8 mouse cellular contexts compared by ENCODE assay signal in the genomic region with DNA sequence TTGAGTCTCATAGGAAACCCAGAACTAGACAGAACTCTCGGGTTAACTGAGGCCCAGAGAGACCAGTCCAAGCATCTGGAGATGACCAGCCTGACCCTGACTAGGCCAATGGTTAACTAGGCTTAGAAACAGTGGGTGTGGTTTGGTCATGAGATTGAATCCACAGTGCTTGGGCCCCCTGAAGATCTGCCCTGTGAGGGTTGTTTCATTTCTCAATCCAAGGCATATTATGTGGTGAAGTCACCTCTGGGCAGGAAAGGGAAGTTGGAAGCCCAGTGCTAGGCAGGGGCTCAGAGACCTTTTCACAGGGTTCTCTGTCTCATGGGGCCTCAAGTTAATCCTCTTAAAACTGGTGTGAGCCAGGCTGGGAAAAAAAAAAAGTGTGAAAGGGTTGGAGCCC. TPM values are rescaled to one million over a fixed set of nuclear protein-coding genes. Genes with fewer than 3 reads are reported as not detected.
DNase-seq lines count a peak whose midpoint lies in the region; ATAC-seq lines count a peak whose summit lies in the region.

No protein-coding gene starts in this region.

- H3K4me1 ChIP-seq in hindbrain, embryonic 10.5 days (replicated peaks), result peaks cover 86% of the 10 kb centered on the region
- peaks cover 14% of the 10 kb centered on the region for H3K4me1 ChIP-seq in hindbrain, embryonic 11.5 days (replicated peaks; ENCODE audit: control insufficient read depth, insufficient read depth, low read length)
- peaks cover 9% of the 10 kb centered on the region; the same call in 1 of the 2 replicates for H3K4me1 ChIP-seq in brown adipose tissue, adult 24 weeks (ENCODE audit: control insufficient read depth, insufficient read depth, insufficient read length, low read length)
- H3K4me1 ChIP-seq in midbrain, embryonic 16.5 days (ENCODE audit: control insufficient read depth, insufficient read depth, low read length), result peaks cover 16% of the 10 kb centered on the region

- H3K9ac ChIP-seq in hindbrain, embryonic 11.5 days (ENCODE audit: low read depth, low read length), result no peak overlapping the region
- H3K9ac ChIP-seq in midbrain, embryonic 16.5 days (ENCODE audit: low read depth, low read length), result no peak overlapping the region

- H3K4me2 ChIP-seq in hindbrain, embryonic 11.5 days (replicated peaks; ENCODE audit: low read depth, low read length), result no peak overlapping the region
- H3K4me2 ChIP-seq in midbrain, embryonic 16.5 days (ENCODE audit: low read length), result peak overlapping the region; percentile 84

- 65% methylated on average over 1 of the region's 1 CpGs for WGBS in hindbrain, embryonic 10.5 days
- 80% methylated on average over 1 of the region's 1 CpGs for WGBS in hindbrain, embryonic 11.5 days
- 71% methylated on average over 1 of the region's 1 CpGs for WGBS in midbrain, embryonic 16.5 days

- ATAC-seq in hindbrain, embryonic 11.5 days (ENCODE audit: low FRiP score), result no peak
- no peak for ATAC-seq in midbrain, embryonic 16.5 days

- no peaks in the 10 kb centered on the region for H3K9me3 ChIP-seq in hindbrain, embryonic 10.5 days
- no peaks in the 10 kb centered on the region for H3K9me3 ChIP-seq in hindbrain, embryonic 11.5 days (ENCODE audit: control insufficient read depth, low read length)
- no peaks in the 10 kb centered on the region for H3K9me3 ChIP-seq in midbrain, embryonic 16.5 days (replicated peaks; ENCODE audit: control insufficient read depth, low read length, poor library complexity, severe bottlenecking)

- peak overlapping the region; percentile 69; the same call in 1 of the 2 replicates for H3K4me3 ChIP-seq in hindbrain, embryonic 10.5 days
- no peak overlapping the region for H3K4me3 ChIP-seq in hindbrain, embryonic 11.5 days (ENCODE audit: low read depth, low read length)
- peak overlapping the region; percentile 82 for H3K4me3 ChIP-seq in brown adipose tissue, adult 24 weeks (ENCODE audit: insufficient read depth, low read depth, low read length)
- no peak overlapping the region for H3K4me3 ChIP-seq in midbrain, embryonic 16.5 days (ENCODE audit: low read depth, low read length)

- no peak for DNase-seq in hindbrain, embryonic 10.5 days (ENCODE audit: low spot score)
- no peak for DNase-seq in hindbrain, embryonic 11.5 days (ENCODE audit: low spot score)
- DNase-seq in kidney, adult 9 months, result peak; percentile 74
- DNase-seq in frontal cortex, adult 2 months (ENCODE audit: extremely low spot score in 1 of 2, low spot score in 1 of 2), result no peak
- DNase-seq in spleen, postnatal 10 days (ENCODE audit: low spot score in 2 of 2), result no peak
- no peak for DNase-seq in cerebellum, adult 9-10 months

- H3K27ac ChIP-seq in hindbrain, embryonic 10.5 days, result no peak overlapping the region
- H3K27ac ChIP-seq in hindbrain, embryonic 11.5 days (ENCODE audit: low read depth, low read length), result no peak overlapping the region
- H3K27ac ChIP-seq in brown adipose tissue, adult 24 weeks (replicated peaks; ENCODE audit: low read depth, low read length), result peak overlapping the region; percentile 39; the same call in 1 of the 2 replicates
- H3K27ac ChIP-seq in midbrain, embryonic 16.5 days (ENCODE audit: low read length), result no peak overlapping the region

- peaks cover 65% of the 10 kb centered on the region for H3K27me3 ChIP-seq in hindbrain, embryonic 10.5 days (ENCODE audit: insufficient read depth, poor library complexity, severe bottlenecking)
- peaks cover 13% of the 10 kb centered on the region for H3K27me3 ChIP-seq in hindbrain, embryonic 11.5 days (ENCODE audit: control insufficient read depth, insufficient read depth, low read length)
- H3K27me3 ChIP-seq in midbrain, embryonic 16.5 days (ENCODE audit: control insufficient read depth, insufficient read depth, low read depth, low read length), result no peaks in the 10 kb centered on the region; the same call in 1 of the 2 replicates

- H3K36me3 ChIP-seq in hindbrain, embryonic 10.5 days, result peaks cover 28% of the 10 kb centered on the region
- no peaks in the 10 kb centered on the region for H3K36me3 ChIP-seq in hindbrain, embryonic 11.5 days (ENCODE audit: control insufficient read depth, insufficient read depth, low read length)
- no peaks in the 10 kb centered on the region; the same call in 1 of the 2 replicates for H3K36me3 ChIP-seq in midbrain, embryonic 16.5 days (ENCODE audit: control insufficient read depth, insufficient read depth, low read length)

RNA-seq across cellular contexts. Expression of a gene that starts 1.6 kb away (rescaled TPM):
- 9.2 and 12.9 TPM in 2 replicates for polyA plus RNA-seq in hindbrain, embryonic 10.5 days (2016; fragmentation: Nextera tagmentation; extraction: Ambion mirVana)
- polyA plus RNA-seq in hindbrain, embryonic 11.5 days (2014; fragmentation: Nextera tagmentation; extraction: Ambion mirVana), result 3.9 and 4.6 TPM in 2 replicates
- polyA plus RNA-seq in brown adipose tissue, adult 24 weeks (2012; ENCODE audit: insufficient read depth, insufficient read length, missing spikeins), result 8.3 and 11.5 TPM in 2 replicates
- 17.2 and 18.1 TPM in 2 replicates for polyA plus RNA-seq in midbrain, embryonic 16.5 days (2015; fragmentation: Nextera tagmentation; extraction: Ambion mirVana)
- 27.5 and 29.5 TPM in 2 replicates for polyA plus RNA-seq in frontal cortex, adult 2 months (2012; rRNA removed)

RNA-seq across cellular contexts. Expression of a gene that starts 6.8 kb away (rescaled TPM):
- 0.61 and 0.62 TPM in 2 replicates for polyA plus RNA-seq in hindbrain, embryonic 10.5 days (2016; fragmentation: Nextera tagmentation; extraction: Ambion mirVana)
- polyA plus RNA-seq in hindbrain, embryonic 11.5 days (2014; fragmentation: Nextera tagmentation; extraction: Ambion mirVana), result 0.47 TPM in 1 of 2 replicates, not detected in the other
- not detected in 2 replicates for polyA plus RNA-seq in brown adipose tissue, adult 24 weeks (2012; ENCODE audit: insufficient read depth, insufficient read length, missing spikeins)
- polyA plus RNA-seq in midbrain, embryonic 16.5 days (2015; fragmentation: Nextera tagmentation; extraction: Ambion mirVana), result 0.63 and 0.80 TPM in 2 replicates
- 0.67 and 0.68 TPM in 2 replicates for polyA plus RNA-seq in frontal cortex, adult 2 months (2012; rRNA removed)

RNA-seq across cellular contexts. Expression of a gene that starts 8.6 kb away (rescaled TPM):
- 111 and 128 TPM in 2 replicates for polyA plus RNA-seq in hindbrain, embryonic 10.5 days (2016; fragmentation: Nextera tagmentation; extraction: Ambion mirVana)
- 90.2 and 100 TPM in 2 replicates for polyA plus RNA-seq in hindbrain, embryonic 11.5 days (2014; fragmentation: Nextera tagmentation; extraction: Ambion mirVana)
- polyA plus RNA-seq in brown adipose tissue, adult 24 weeks (2012; ENCODE audit: insufficient read depth, insufficient read length, missing spikeins), result 66.1 and 78.7 TPM in 2 replicates
- 24.9 and 25.0 TPM in 2 replicates for polyA plus RNA-seq in midbrain, embryonic 16.5 days (2015; fragmentation: Nextera tagmentation; extraction: Ambion mirVana)
- 36.3 and 40.8 TPM in 2 replicates for polyA plus RNA-seq in frontal cortex, adult 2 months (2012; rRNA removed)

RNA-seq across cellular contexts. Expression of a gene that starts 15.8 kb away (rescaled TPM):
- not detected in 2 replicates for polyA plus RNA-seq in hindbrain, embryonic 10.5 days (2016; fragmentation: Nextera tagmentation; extraction: Ambion mirVana)
- not detected in 2 replicates for polyA plus RNA-seq in hindbrain, embryonic 11.5 days (2014; fragmentation: Nextera tagmentation; extraction: Ambion mirVana)
- polyA plus RNA-seq in brown adipose tissue, adult 24 weeks (2012; ENCODE audit: insufficient read depth, insufficient read length, missing spikeins), result 1.0 TPM in 1 of 2 replicates, not detected in the other
- not detected in 2 replicates for polyA plus RNA-seq in midbrain, embryonic 16.5 days (2015; fragmentation: Nextera tagmentation; extraction: Ambion mirVana)
- polyA plus RNA-seq in frontal cortex, adult 2 months (2012; rRNA removed), result 0.96 and 1.1 TPM in 2 replicates

RNA-seq across cellular contexts. Expression of a gene that starts 19.5 kb away (rescaled TPM):
- 138 and 143 TPM in 2 replicates for polyA plus RNA-seq in hindbrain, embryonic 10.5 days (2016; fragmentation: Nextera tagmentation; extraction: Ambion mirVana)
- polyA plus RNA-seq in hindbrain, embryonic 11.5 days (2014; fragmentation: Nextera tagmentation; extraction: Ambion mirVana), result 83.0 and 92.1 TPM in 2 replicates
- polyA plus RNA-seq in brown adipose tissue, adult 24 weeks (2012; ENCODE audit: insufficient read depth, insufficient read length, missing spikeins), result 9.3 and 10.3 TPM in 2 replicates
- polyA plus RNA-seq in midbrain, embryonic 16.5 days (2015; fragmentation: Nextera tagmentation; extraction: Ambion mirVana), result 145 and 146 TPM in 2 replicates
- polyA plus RNA-seq in frontal cortex, adult 2 months (2012; rRNA removed), result 66.9 and 71.6 TPM in 2 replicates

Comparison
In these comparisons a context has a peak if more than half of its experiments do, and no peak if none do; other contexts are left out.
1. H3K4me3 ChIP-seq: peak in hindbrain, embryonic 10.5 days (single experiment) and brown adipose tissue, adult 24 weeks (single experiment); none in hindbrain, embryonic 11.5 days (single experiment) and midbrain, embryonic 16.5 days (single experiment).